Comparison of ENCODE assay signal across 10 mouse cellular contexts in the genomic region with DNA sequence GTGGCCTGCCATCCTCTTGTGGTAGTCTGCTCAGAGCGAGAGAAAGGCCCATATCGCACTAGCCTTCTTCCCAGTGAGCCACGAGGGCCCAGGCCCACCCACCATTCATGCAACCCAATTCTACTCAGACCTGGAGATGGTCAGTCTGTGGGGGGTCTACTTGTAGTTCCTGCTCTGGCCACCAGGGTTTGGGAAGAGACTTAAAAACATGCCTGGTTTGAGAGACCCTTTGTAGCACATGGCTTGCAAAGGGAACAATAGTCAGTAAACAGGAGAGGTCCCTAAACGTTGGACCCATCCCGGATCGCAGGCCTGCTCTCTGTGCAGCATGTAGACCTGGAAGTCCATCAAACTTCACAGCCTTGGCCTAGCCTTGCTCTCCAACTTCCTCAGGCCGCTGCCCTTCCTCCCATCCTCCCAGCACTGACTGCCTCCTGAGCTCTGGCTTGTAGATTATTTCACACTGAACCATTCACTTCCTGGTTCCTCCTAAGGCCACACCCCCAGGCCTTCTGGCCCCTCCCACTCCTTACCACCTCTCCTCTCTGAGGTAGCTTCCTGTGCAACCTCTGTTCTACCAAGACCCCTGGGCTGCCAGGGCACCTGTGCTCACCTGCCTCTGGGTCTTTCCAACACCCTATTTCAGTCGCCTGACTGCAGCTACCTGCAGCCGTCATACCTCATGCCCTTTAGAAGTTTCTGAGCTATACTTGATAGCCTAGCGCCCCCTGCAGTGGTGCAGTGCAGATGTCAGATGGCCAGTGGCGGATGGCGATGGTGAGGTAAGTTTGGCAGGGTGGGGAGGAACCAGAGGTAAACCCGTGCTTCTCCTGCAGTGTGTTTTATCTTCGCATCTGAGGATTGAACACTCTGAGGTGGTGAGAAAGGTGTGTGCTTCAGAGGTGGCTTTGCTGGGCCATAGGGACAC. TPM values are rescaled to one million over a fixed set of nuclear protein-coding genes. Genes with fewer than 3 reads are reported as not detected.
DNase-seq lines count a peak whose midpoint lies in the region; ATAC-seq lines count a peak whose summit lies in the region.
"Had no signal": no experiment of that assay in that cellular context is flagged by ENCODE, and none has a peak within 500 bp of the region (broad histone marks: within the 10 kb centered on the region; RNA-seq: fewer than 3 reads in every experiment).

No protein-coding gene starts in this region.

- no peaks in the 10 kb centered on the region for H3K9me3 ChIP-seq in kidney, embryonic 14.5 days (ENCODE audit: control insufficient read depth, low read length)
- no peaks in the 10 kb centered on the region for H3K9me3 ChIP-seq in kidney, embryonic 15.5 days (replicated peaks)
- no peaks in the 10 kb centered on the region for H3K9me3 ChIP-seq in midbrain, embryonic 16.5 days (replicated peaks; ENCODE audit: control insufficient read depth, low read length, poor library complexity, severe bottlenecking)
- H3K9me3 ChIP-seq: lung, embryonic 15.5 days had no signal

- intact Hi-C loops in left cerebral cortex, postnatal 25 days (cut with DNase I), result no loop called here
- intact Hi-C loops in heart, postnatal 25 days (cut with DNase I), result no loop called here

- peak; percentile 12 for DNase-seq in CD4-positive helper T cell, adult 2 months (ENCODE audit: low read depth, low spot score)
- DNase-seq in c-Kit-positive CD71-positive TER-119-positive erythroid progenitor cells, embryonic 14.5 days (ENCODE audit: low spot score), result peak; percentile 21
- no peak for DNase-seq in left cerebral cortex, postnatal 25 days (ENCODE audit: low spot score in 2 of 2)
- DNase-seq in urinary bladder, postnatal 25 days (ENCODE audit: low spot score), result no peak
- no peak for DNase-seq in heart, postnatal 25 days (ENCODE audit: low spot score)
- DNase-seq: cerebellum, postnatal 36 days had no signal

- no peak overlapping the region for H3K4me3 ChIP-seq in kidney, embryonic 14.5 days (ENCODE audit: low read length)
- H3K4me3 ChIP-seq in kidney, embryonic 15.5 days (replicated peaks), result no peak overlapping the region
- no peak overlapping the region for H3K4me3 ChIP-seq in midbrain, embryonic 16.5 days (ENCODE audit: low read depth, low read length)
- H3K4me3 ChIP-seq: lung, embryonic 15.5 days had no signal

- ATAC-seq in kidney, embryonic 14.5 days (ENCODE audit: low FRiP score, low TSS enrichment), result 0 out of 2 replicates have a peak, but pooled peaks have one; percentile 14
- ATAC-seq in kidney, embryonic 15.5 days (replicated peaks; ENCODE audit: low FRiP score), result no peak
- 0 out of 2 replicates have a peak, but pooled peaks have one; percentile 19 for ATAC-seq in midbrain, embryonic 16.5 days

- 79% methylated on average over 14 of the region's 14 CpGs for WGBS in kidney, embryonic 14.5 days
- WGBS in kidney, embryonic 15.5 days, result 84% methylated on average over 14 of the region's 14 CpGs
- 85% methylated on average over 14 of the region's 14 CpGs for WGBS in midbrain, embryonic 16.5 days

- H3K4me2 ChIP-seq in kidney, embryonic 14.5 days (replicated peaks; ENCODE audit: low read depth, low read length), result no peak overlapping the region
- H3K4me2 ChIP-seq in kidney, embryonic 15.5 days, result no peak overlapping the region
- H3K4me2 ChIP-seq in midbrain, embryonic 16.5 days (ENCODE audit: low read length), result no peak overlapping the region
- H3K4me2 ChIP-seq: lung, embryonic 15.5 days had no signal

- H3K27ac ChIP-seq in kidney, embryonic 14.5 days (ENCODE audit: low read depth, low read length), result no peak overlapping the region
- no peak overlapping the region for H3K27ac ChIP-seq in kidney, embryonic 15.5 days
- no peak overlapping the region for H3K27ac ChIP-seq in midbrain, embryonic 16.5 days (ENCODE audit: low read length)
- H3K27ac ChIP-seq: lung, embryonic 15.5 days had no signal

- 0 out of 2 replicates have a peak, but pooled peaks cover 3% of the 10 kb centered on the region for H3K27me3 ChIP-seq in kidney, embryonic 14.5 days (ENCODE audit: control insufficient read depth, insufficient read depth, low read length)
- peaks cover 11% of the 10 kb centered on the region; the same call in 1 of the 2 replicates for H3K27me3 ChIP-seq in kidney, embryonic 15.5 days
- H3K27me3 ChIP-seq in midbrain, embryonic 16.5 days (ENCODE audit: control insufficient read depth, insufficient read depth, low read depth, low read length), result no peaks in the 10 kb centered on the region
- H3K27me3 ChIP-seq: lung, embryonic 15.5 days had no signal

- H3K36me3 ChIP-seq in kidney, embryonic 14.5 days (ENCODE audit: control insufficient read depth, insufficient read depth, low read length), result no peaks in the 10 kb centered on the region
- no peaks in the 10 kb centered on the region for H3K36me3 ChIP-seq in kidney, embryonic 15.5 days
- no peaks in the 10 kb centered on the region for H3K36me3 ChIP-seq in midbrain, embryonic 16.5 days (ENCODE audit: control insufficient read depth, insufficient read depth, low read length)
- H3K36me3 ChIP-seq: lung, embryonic 15.5 days had no signal

- H3K4me1 ChIP-seq in kidney, embryonic 14.5 days (ENCODE audit: control insufficient read depth, insufficient read depth, low read length), result peaks cover 15% of the 10 kb centered on the region; the same call in 1 of the 2 replicates
- H3K4me1 ChIP-seq in kidney, embryonic 15.5 days, result peaks cover 21% of the 10 kb centered on the region
- H3K4me1 ChIP-seq in midbrain, embryonic 16.5 days (ENCODE audit: control insufficient read depth, insufficient read depth, low read length), result peaks cover 14% of the 10 kb centered on the region
- H3K4me1 ChIP-seq: lung, embryonic 15.5 days had no signal

- no peak overlapping the region for H3K9ac ChIP-seq in kidney, embryonic 14.5 days (ENCODE audit: low read depth, low read length)
- H3K9ac ChIP-seq in kidney, embryonic 15.5 days, result no peak overlapping the region
- H3K9ac ChIP-seq in midbrain, embryonic 16.5 days (ENCODE audit: low read depth, low read length), result no peak overlapping the region
- H3K9ac ChIP-seq: lung, embryonic 15.5 days had no signal

RNA-seq across cellular contexts. Expression of a gene that starts 14.0 kb away (rescaled TPM):
- 3.0 and 3.1 TPM in 2 replicates for polyA plus RNA-seq in kidney, embryonic 14.5 days (2014; fragmentation: Nextera tagmentation; extraction: Ambion mirVana)
- 3.1 and 3.7 TPM in 2 replicates for polyA plus RNA-seq in kidney, embryonic 15.5 days (2015; fragmentation: Nextera tagmentation; extraction: Ambion mirVana)
- 0.17 TPM in 1 of 2 replicates, not detected in the other for polyA plus RNA-seq in midbrain, embryonic 16.5 days (2015; fragmentation: Nextera tagmentation; extraction: Ambion mirVana)
- total RNA-seq in left cerebral cortex, postnatal 25 days (2021), result not detected
- total RNA-seq in heart, postnatal 25 days (2021), result not detected

Comparison
In these comparisons a context has a peak if more than half of its experiments do, and no peak if none do; other contexts are left out.
1. DNase-seq: peak in CD4-positive helper T cell, adult 2 months (single experiment) and c-Kit-positive CD71-positive TER-119-positive erythroid progenitor cells, embryonic 14.5 days (single experiment); none in left cerebral cortex, postnatal 25 days (0 of 2), urinary bladder, postnatal 25 days (single experiment) and heart, postnatal 25 days (single experiment).